Mouse (Mus musculus) large intestine, adult 2 months (tissue): ENCODE results near the gene Cfap61. TPM values are rescaled to one million over a fixed set of nuclear protein-coding genes. Genes with fewer than 3 reads are reported as not detected.

ENCODE experiments used
- DNase-seq: peaks from one replicate; pipeline ENCODE4 v3.0.0-alpha.2; 2012; ENCODE audit warnings: low read depth, low spot score
- WGBS: fragments of 180-500 bp; shearing (Covaris S2); methylation state at CpG from one replicate; pipeline ENCODE4 v1.1.7; 2018; 5-methylcytosine and 5-hydroxymethylcytosine counted together
- polyA plus RNA-seq: library from polyadenylated mRNA; depleted of rRNA; stranded (reverse); fragments of >200 nt; gene quantifications from 2 replicates; pipeline ENCODE4 v1.2.3, GENCODE M21; 2012

The Cfap61 gene
- polyA plus RNA-seq, 1 experiment: 0.17 TPM

GRCm38 (mm10) chr2:145997956-145998525 lies 63.5 kb downstream of the Cfap61 start:
- 71% methylated on average over 5 of the region's 5 CpGs for WGBS
- DNase-seq: no peak

DNA sequence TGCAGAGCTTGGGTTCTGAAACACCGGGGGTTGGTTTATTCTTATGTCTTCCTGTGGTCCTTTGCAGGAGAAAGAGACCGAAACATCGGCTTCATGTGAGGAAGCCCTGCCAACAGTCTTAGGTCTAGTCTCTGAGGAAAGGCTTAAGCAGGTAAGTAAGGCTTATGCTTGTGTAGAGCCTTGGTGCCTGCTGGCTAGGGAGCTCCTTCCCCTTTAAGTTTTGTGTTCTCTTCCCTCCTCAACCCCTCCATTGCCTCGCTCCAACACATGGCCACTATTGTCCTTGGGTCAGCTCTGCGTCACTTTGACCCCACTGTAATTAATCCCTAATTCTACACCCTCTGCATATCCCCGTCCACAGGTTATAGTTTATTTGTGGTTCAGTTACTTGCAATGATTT lies 74.2 kb downstream of the Cfap61 start:
- WGBS: 85% methylated on average over 6 of the region's 6 CpGs
- no peak for DNase-seq

GRCm38 (mm10) chr2:146009596-146010349 lies 75.2 kb downstream of the Cfap61 start:
- 68% methylated on average over 2 of the region's 2 CpGs for WGBS
- no peak for DNase-seq

DNA sequence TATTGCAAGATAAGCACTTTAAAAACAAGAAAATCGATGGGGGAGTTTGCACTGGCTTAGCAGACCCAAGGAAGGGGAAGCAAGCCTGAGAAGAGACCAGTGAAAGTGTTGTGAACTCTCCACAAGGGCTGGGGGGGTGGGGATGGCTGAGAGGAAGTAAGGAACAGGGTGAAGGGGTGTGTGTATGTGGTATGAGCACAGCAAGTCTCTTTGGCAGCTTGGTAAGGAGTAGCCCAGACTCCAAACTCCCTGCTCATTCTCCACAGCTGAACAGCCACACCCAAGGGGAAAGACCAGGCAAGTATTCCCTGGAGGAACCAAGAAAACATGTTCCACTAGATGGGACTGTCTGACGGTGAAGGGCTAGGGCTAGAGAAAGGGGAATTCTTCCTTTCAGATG lies 76.2 kb downstream of the Cfap61 start:
- WGBS: 20% methylated on average over 2 of the region's 2 CpGs
- DNase-seq: no peak

DNA sequence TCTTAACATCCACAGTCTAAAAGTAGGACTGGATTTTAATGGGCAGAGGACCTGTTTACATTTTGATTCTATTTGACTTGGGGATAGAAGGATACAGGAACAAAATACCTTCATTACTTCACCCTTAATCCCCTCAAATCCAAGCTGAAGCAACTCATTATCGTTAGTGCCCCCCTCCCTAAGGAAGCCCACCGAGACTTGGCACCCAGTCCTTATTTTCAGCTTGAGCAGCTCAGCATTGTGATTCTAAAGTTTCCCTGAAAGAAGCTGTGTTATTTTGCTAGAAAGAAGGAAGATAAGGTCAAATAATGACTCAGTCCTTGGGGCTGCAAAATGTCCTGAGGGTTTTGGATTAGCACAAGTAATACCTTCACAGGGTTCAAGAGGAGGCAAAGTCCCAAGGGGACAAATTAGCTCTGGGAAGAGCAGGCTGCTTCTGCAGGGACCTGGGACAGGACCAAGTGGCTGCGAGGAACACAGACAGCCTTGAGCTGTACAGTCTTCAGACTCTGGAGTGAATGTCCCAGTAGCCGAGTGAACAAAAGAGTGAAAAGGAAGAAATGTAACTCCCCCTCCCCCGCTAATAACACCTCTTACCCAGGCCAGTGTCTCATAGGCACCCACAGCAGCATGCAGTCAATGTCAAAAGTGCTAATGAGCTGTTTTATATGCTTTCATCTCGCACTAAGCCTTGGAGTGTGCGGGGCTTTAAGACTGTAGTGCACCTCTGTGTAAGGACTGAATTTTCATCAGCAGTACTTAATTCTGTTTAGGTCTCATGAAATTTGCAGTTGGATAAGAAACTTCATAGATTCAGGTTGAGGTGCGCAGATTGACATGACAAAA lies 81.0 kb downstream of the Cfap61 start:
- no peak for DNase-seq
- 66% methylated on average over 8 of the region's 8 CpGs for WGBS

- DNase-seq: no peak
- 61% methylated on average over 6 of the region's 6 CpGs for WGBS
These were observed 88.3 kb downstream of the Cfap61 start for GRCm38 (mm10) chr2:146022846-146023245.

- 35% methylated on average over 5 of the region's 5 CpGs for WGBS
- no peak for DNase-seq
These were observed 109.1 kb downstream of the Cfap61 start for GRCm38 (mm10) chr2:146043640-146044039.

DNA sequence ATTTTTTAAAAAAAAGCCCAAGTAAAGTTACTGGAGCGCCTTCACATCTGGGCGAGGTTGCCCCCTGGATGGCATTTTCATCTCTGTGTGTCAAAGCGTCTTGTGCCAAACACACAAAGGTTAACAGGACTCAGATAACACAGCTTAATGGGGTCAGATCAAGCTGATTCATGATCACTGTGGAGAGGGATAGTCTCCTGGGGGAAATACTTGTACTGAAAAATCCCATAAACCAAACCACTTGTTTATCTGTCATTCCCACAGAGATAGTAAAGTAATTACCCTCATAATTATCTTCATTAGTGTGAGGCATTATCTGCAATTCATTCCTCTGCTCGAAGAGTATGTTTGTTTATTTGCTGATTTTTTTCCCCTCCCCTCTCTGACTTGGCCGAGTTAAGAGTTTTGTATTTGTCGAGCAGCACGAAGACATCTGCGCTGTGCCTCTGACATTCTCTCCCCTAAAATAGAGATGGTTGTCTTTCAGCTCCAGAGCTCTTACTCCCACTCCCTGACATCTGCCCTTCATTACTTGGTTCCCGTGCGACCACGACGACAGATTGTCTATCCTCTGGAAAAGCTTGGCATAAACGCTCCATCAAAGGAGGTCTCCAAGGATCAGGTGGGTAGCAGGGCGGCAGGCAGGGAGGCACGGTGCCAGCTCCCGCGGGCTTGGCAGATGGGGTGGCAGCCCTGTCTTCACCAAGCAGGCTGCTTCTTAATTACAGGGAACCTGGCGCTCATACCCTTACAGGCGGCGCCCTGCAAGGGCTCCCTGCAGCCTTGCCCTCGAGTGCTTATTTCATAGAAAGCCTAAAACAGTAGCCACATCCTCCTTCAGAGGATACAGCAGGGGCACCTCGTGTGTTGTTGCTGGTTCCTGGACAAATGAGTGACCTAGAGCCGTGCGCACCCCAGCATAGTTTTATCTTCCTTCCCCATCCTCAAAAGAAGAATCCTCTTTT lies 110.6 kb downstream of the Cfap61 start:
- WGBS: 29% methylated on average over 24 of the region's 24 CpGs
- no peak for DNase-seq

GRCm38 (mm10) chr2:146047691-146048090 lies 113.1 kb downstream of the Cfap61 start:
- 82% methylated on average over 4 of the region's 4 CpGs for WGBS
- DNase-seq: no peak

- DNase-seq: no peak
- WGBS: 89% methylated on average over 17 of the region's 17 CpGs
These were observed 113.7 kb downstream of the Cfap61 start for GRCm38 (mm10) chr2:146048221-146048829.

DNA sequence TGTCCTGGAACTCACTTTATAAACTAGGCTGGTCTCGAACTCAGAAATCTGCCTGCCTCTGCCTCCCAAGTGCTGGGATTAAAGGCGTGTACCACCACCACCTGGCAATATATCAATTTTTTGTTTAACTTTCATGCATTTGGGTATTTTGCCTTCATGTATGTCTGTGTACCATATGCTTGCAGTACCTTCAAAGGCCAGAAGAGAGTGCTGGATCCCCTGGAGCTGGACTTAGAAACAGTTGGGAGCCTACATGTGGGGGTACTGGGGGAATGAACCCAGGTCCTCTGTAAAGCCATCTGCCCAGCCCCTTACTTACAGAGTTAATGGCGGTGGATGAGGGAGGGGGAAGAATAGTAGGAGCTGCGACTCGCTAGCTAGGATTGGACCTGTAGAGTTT lies 114.8 kb downstream of the Cfap61 start:
- DNase-seq: no peak
- 89% methylated on average over 5 of the region's 5 CpGs for WGBS

DNA sequence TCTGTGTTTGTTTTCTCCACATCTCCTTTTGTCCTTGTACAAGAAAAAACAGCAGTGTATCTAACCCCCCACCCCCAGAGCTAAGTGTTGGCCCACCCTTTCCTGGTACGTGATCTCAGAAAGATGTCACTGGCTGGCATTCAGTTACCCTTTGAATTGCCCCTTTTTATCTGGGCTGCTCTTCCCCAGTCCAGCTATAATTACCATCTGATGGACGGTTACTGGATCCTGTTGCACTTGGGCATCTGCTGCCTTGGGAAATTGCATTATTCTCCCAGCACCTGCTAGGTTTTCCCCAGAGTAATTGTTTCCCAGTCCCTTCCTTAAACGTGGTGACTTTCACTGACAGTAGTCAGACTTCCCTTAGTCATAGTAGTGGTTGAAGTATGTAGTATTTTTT lies 115.5 kb downstream of the Cfap61 start:
- WGBS: 33% methylated on average over 3 of the region's 3 CpGs

DNA sequence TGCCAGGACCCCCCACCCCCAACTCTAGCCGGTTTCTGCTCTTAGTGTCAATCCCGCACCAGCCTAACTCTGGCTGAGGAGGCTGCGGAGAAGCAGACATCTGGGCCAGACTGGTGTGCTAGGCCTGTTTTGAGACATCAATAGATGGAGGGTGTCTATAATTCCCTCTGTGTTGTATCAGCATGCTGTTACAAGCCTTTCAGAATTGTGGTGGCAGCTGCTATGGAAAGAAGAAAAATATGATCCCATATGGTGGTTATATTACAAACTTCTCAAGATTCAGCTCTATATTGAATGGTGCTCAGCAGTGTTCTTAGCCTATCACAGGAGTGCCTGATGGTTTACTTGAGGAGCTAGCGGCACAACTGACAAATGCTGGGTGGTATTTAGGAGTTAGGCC lies 116.8 kb downstream of the Cfap61 start:
- DNase-seq: no peak
- 87% methylated on average over 4 of the region's 4 CpGs for WGBS

More for the DNA sequence above, 115.5 kb downstream of the Cfap61 start:
- DNase-seq: no peak

DNA sequence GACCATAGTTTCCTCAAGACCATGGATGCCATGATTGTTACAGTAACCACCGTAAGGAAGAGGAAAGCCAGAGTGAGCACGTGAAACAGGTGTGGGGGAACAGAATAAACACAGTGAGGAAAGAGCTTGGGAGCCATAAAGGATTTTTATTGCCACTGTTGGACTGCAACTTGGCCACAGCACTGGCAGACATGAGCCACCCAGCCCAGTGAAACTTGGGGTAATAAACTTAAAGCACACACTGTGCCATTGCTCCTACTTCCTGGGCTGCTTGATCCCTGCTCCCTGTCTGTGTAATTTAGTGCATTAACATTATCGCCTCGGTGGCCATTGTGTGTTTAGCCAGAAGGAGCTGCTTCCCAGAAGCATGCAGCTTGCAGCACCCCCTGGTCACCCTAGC lies 122.5 kb downstream of the Cfap61 start:
- peak; percentile 86 for DNase-seq
- 14% methylated on average over 4 of the region's 4 CpGs for WGBS

DNA sequence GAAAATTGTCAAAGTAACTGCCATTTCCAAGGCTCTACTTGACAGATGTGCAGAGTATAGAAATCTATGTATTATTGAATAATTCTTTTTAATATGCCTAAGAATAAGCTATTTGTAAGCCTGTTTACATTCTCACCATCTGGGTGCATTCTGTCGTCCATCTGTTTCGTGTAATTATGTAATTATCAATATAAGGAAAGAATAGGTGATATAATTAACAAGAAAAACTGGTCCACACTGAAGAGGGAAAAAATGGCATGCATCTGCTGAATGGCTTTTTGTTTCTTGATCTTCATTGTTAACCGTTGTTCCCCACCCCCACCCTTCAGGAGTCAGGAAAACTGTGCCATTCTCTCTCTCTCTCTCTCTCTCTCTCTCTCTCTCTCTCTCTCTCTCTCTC lies 124.2 kb downstream of the Cfap61 start:
- DNase-seq: no peak
- WGBS: 27% methylated on average over 3 of the region's 3 CpGs

DNA sequence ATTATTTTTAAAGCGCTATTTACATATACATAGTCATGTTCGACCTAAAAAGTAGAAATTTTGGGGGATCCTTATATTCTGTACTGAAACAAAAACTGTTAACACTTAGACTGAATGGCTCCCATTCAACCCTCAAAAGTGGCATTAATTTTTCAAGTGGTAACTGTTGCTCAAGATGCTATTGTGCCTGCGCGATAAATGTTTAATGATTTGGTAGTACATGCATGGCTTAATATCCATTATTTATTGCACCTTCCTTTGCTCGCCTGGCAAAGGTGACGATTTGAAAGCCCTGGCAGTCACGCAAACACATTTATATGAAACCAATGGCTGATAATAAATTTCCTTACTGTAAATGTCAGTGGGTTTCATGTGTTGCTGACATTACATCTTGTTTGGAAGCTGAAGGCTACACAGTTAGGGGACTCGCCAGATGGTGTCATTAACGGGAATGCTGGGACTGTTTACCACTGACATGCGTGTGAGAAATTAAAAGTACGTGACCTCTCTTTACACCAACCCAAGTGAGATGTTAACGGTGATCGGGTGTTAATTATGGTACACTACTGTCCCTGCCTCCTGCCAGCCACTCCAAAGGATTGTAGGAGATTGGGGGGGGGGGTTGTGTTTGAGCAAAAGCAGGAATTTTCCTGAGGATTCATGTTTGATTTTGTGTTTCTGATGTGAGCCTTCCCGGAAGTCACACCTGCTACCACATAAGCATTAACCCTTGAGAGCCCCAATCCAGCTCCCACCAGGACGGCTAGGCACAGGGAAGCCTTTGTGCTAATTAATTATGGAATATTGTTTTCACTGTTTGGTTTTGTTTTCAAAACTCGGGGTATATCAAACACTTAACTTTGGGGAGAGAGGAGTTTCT lies 127.1 kb downstream of the Cfap61 start:
- WGBS: 63% methylated on average over 16 of the region's 16 CpGs
- DNase-seq: no peak

- WGBS: 31% methylated on average over 13 of the region's 13 CpGs
- no peak for DNase-seq
These were observed 127.9 kb downstream of the Cfap61 start for GRCm38 (mm10) chr2:146062330-146063092.
